Mouse (Mus musculus): ENCODE data around the gene Auts2.

The Auts2 gene

GRCm38 (mm10) chr5:132445213-132445954 is 97.8 kb downstream of the Auts2 start:
- DNase-seq: no peak

GRCm38 (mm10) chr5:132442948-132443347 is 100.2 kb downstream of the Auts2 start:
- no peak for DNase-seq

GRCm38 (mm10) chr5:132438414-132438813 is 104.7 kb downstream of the Auts2 start:
- peak; percentile 4 for DNase-seq

- DNase-seq: peak; percentile 1
Measured at GRCm38 (mm10) chr5:132437994-132438393, 105.2 kb downstream of the Auts2 start.

GRCm38 (mm10) chr5:132437478-132437877 is 105.7 kb downstream of the Auts2 start:
- DNase-seq: no peak

GRCm38 (mm10) chr5:132436901-132437300 is 106.2 kb downstream of the Auts2 start:
- peak; percentile 72 for DNase-seq

GRCm38 (mm10) chr5:132436473-132436872 is 106.7 kb downstream of the Auts2 start:
- no peak for DNase-seq

GRCm38 (mm10) chr5:132435401-132435800 is 107.7 kb downstream of the Auts2 start:
- no peak for DNase-seq

GRCm38 (mm10) chr5:132433377-132434115 is 109.6 kb downstream of the Auts2 start:
- no peak for DNase-seq

GRCm38 (mm10) chr5:132429363-132429762 is 113.8 kb downstream of the Auts2 start:
- DNase-seq: no peak

GRCm38 (mm10) chr5:132426342-132426741 is 116.8 kb downstream of the Auts2 start:
- DNase-seq: no peak

GRCm38 (mm10) chr5:132425792-132426309 is 117.3 kb downstream of the Auts2 start:
- no peak for DNase-seq

- no peak for DNase-seq
Measured at GRCm38 (mm10) chr5:132410338-132410852, 132.7 kb downstream of the Auts2 start.

GRCm38 (mm10) chr5:132408892-132409575 is 134.1 kb downstream of the Auts2 start:
- no peak for DNase-seq

GRCm38 (mm10) chr5:132400556-132400955 is 142.6 kb downstream of the Auts2 start:
- DNase-seq: peak; percentile 62

GRCm38 (mm10) chr5:132399486-132399885 is 143.7 kb downstream of the Auts2 start:
- DNase-seq: no peak

- no peak for DNase-seq
Measured at GRCm38 (mm10) chr5:132395922-132396321, 147.2 kb downstream of the Auts2 start.

- peak; percentile 60 for DNase-seq
Measured at GRCm38 (mm10) chr5:132394800-132395575, 148.2 kb downstream of the Auts2 start.

GRCm38 (mm10) chr5:132391831-132392763 is 151.0 kb downstream of the Auts2 start:
- no peak for DNase-seq

- DNase-seq: no peak
Measured at GRCm38 (mm10) chr5:132388746-132389145, 154.4 kb downstream of the Auts2 start.

GRCm38 (mm10) chr5:132385244-132385855 is 157.8 kb downstream of the Auts2 start:
- no peak for DNase-seq

Data from lung, postnatal 36 days (tissue).